Mouse (Mus musculus) heart, adult 2 months (tissue): ENCODE results near the gene Hist1h4n. TPM values are rescaled to one million over a fixed set of nuclear protein-coding genes. Genes with fewer than 3 reads are reported as not detected.
A peak's percentile ranks its signal among the peaks of the same experiment; 100 is the strongest.
"Not testable (repeated sequence)": the region's sequence is repeated elsewhere in the genome, so short reads cannot be mapped to it uniquely, and the experiment has no call there.

Experiments
- DNase-seq, 2 experiments: peaks; one replicate each; pipeline ENCODE4 v3.0.0; 2021
- H3K27ac ChIP-seq: fragments of 200-600 bp; 2 replicates; pipeline ENCODE4 v1.8.1; 2022
- H3K27me3 ChIP-seq: fragments of 200-500 bp; 2 replicates; pipeline ENCODE4 v1.6.1; 2012; ENCODE audit warnings: mild to moderate bottlenecking, low read length, inconsistent platforms, mixed read lengths; ENCODE audit not compliant: control insufficient read depth, insufficient read depth
- H3K36me3 ChIP-seq: fragments of 200-500 bp; 2 replicates; pipeline ENCODE4 v1.6.1; 2012; ENCODE audit warnings: low read length, inconsistent platforms; ENCODE audit not compliant: control insufficient read depth, insufficient read depth
- H3K4me1 ChIP-seq: fragments of 200-500 bp; 2 replicates; pipeline ENCODE4 v1.6.1; 2011; ENCODE audit warnings: low read length; ENCODE audit not compliant: control insufficient read depth, insufficient read depth
- H3K4me3 ChIP-seq: fragments of 200-600 bp; 2 replicates; pipeline ENCODE4 v1.8.1; 2022
- H3K79me2 ChIP-seq: fragments of 200-500 bp; replicated peaks from 2 replicates; pipeline ENCODE4 v1.6.1; 2012; ENCODE audit warnings: mild to moderate bottlenecking, inconsistent platforms, low read length, moderate library complexity, mixed read lengths; ENCODE audit not compliant: control insufficient read depth, insufficient read depth
- H3K9ac ChIP-seq: fragments of 200-500 bp; 2 replicates; pipeline ENCODE4 v1.6.1; 2012; ENCODE audit warnings: low read depth, mild to moderate bottlenecking, control low read depth, inconsistent platforms, low read length, mixed read lengths
- CTCF ChIP-seq: fragments of 200-600 bp; IDR thresholded peaks from 2 replicates; pipeline ENCODE4 v1.8.1; 2022; ENCODE audit warnings: antibody characterized with exemption, mild to moderate bottlenecking, moderate library complexity
- EP300 ChIP-seq: fragments of 200-500 bp; IDR thresholded peaks from 2 replicates; pipeline ENCODE4 v1.6.1; 2011; ENCODE audit warnings: low read depth, low read length, control low read depth; ENCODE audit not compliant: insufficient read depth
- POLR2A ChIP-seq: fragments of 200-500 bp; IDR thresholded peaks from 2 replicates; pipeline ENCODE4 v1.6.1; 2011; ENCODE audit warnings: mild to moderate bottlenecking, low read depth, low read length, control low read depth; ENCODE audit not compliant: insufficient read depth
- WGBS: fragments of 180-500 bp; shearing (Covaris S2); methylation state at CpG from one replicate; pipeline ENCODE4 v1.1.7; 2018; 5-methylcytosine and 5-hydroxymethylcytosine counted together
- intact Hi-C: fragments of 180-260 bp; cut with DNase I; formaldehyde crosslinking; loops from one replicate; pipeline ENCODE4 v1.15.1; 2025
- polyA plus RNA-seq: library from polyadenylated mRNA; depleted of rRNA; stranded (reverse); fragments of >200 nt; gene quantifications from 2 replicates; pipeline ENCODE4 v1.2.3, GENCODE M21; 2012
- total RNA-seq, 2 experiments: library from RNA; stranded (reverse); gene quantifications; 2 replicates each; pipeline ENCODE4 v1.2.3; 2021

The Hist1h4n gene
- total and polyA plus RNA-seq, 3 experiments: 3.7 to 4.9 (median 4.4) TPM

DNA sequence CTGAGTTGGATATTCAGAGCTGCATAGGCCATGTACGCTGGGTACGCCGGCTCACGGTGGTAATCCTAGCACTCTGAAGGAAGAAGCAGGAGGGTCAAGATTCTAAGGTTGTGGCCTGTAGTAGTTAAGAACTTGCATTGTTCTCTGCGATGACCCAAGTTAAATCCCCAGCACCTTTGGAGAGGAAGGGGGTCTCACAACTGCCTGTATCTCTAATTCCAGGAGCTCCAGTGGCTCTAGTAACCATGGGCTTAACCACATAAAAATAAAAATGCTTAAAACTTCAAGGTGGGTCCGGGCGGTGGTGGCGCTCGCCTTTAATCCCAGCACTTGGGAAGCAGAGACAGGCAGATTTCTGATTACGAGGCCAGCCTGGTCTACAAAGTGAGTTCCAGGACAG, 1.7 kb downstream of the Hist1h4n start:
- intact Hi-C loops: no loop called here
- TF ChIP-seq CTCF: no peak
- TF ChIP-seq POLR2A: no peak
- TF ChIP-seq EP300: no peak
- no peak overlapping the region for H3K27ac ChIP-seq
- WGBS: 94% methylated on average over 10 of the region's 10 CpGs
- no peak overlapping the region for H3K4me3 ChIP-seq
- no peaks in the 10 kb centered on the region for H3K36me3 ChIP-seq
- no peak for DNase-seq
- no peaks in the 10 kb centered on the region for H3K4me1 ChIP-seq
- no peaks in the 10 kb centered on the region for H3K79me2 ChIP-seq
- H3K27me3 ChIP-seq: no peaks in the 10 kb centered on the region
- H3K9ac ChIP-seq: no peak overlapping the region

DNA sequence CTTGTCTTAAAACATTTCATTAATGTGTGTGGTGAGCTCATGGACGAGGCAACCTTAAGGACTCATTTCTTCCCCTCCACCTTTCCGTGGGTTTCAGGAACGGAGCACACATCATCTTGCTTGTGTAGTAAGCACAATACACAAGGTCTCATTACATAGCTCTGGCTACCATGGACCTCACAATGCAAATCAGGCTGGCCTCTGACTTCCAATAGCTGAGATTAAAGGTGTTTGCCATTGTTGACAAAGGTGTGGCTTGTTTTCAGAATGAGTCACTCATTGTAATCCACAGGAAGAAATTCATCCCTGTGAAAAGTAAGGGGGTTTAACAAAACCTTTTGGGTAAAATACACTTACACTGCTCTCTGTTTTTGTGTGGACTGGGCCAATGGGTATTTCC, 3.5 kb downstream of the Hist1h4n start:
- Histone ChIP-seq H3K27ac (no peak overlapping the region), H3K4me1 (no peaks in the 10 kb centered on the region), H3K27me3 (no peaks in the 10 kb centered on the region), H3K9ac (no peak overlapping the region), H3K79me2 (no peaks in the 10 kb centered on the region), H3K4me3 (no peak overlapping the region), H3K36me3 (no peaks in the 10 kb centered on the region)
- no peak for DNase-seq
- WGBS: 82% methylated on average over 3 of the region's 3 CpGs
- TF ChIP-seq CTCF: no peak
- no peak for TF ChIP-seq EP300
- no peak for TF ChIP-seq POLR2A
- intact Hi-C loops: loop anchor here (10.0 kb wide), 2 partner anchors 206 to 1796 kb away; partner anchors contain the start of genes Hist1h1e, Hist1h2ah, Hist1h2be and Hist1h2bk

DNA sequence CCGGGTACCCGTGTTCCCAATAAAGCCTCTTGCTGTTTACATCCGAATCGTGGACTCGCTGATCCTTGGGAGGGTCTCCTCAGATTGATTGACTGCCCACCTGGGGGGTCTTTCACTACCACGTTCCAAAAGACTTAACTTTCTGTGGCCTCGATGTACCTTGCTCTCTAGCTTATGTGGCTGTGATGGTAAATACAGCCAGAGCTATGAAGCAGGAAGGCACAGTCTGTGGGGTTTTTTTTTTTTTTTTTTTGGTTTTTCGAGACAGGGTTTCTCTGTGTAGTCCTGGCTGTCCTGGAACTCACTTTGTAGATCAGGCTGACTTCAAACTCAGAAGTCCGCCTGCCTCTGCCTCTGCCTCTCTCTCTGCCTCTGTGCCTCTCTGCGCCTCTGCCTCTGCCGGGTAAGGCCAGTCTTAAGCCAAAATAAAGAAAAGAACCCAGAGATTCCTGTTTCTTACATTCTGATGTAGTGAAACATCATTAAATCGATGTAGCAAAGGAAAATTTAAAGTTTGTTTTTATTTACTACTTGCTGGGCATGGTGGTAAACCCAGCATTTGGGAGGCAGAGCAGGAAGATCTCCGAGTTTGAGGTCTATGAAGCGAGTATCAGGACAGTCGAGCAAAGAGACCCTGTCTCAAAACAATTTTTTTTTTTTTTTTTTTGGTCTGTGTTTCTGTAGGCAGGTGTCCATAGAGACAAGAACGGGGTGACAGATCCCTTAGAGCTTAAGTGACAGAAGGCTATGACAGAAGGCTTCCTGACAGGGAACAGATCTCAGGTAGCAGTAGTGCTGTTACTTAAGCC, 11.7 kb downstream of the Hist1h4n start:
- H3K79me2 ChIP-seq, H3K4me1 ChIP-seq, H3K9ac ChIP-seq, H3K36me3 ChIP-seq, H3K4me3 ChIP-seq, DNase-seq, H3K27ac ChIP-seq, H3K27me3 ChIP-seq: not testable (repeated sequence)
- 82% methylated on average over 8 of the region's 16 CpGs for WGBS
- intact Hi-C loops: loop anchor here (10.0 kb wide), 2 partner anchors 215 to 1805 kb away; partner anchors contain the start of genes Hist1h1e, Hist1h2ah, Hist1h2be and Hist1h2bk

DNA sequence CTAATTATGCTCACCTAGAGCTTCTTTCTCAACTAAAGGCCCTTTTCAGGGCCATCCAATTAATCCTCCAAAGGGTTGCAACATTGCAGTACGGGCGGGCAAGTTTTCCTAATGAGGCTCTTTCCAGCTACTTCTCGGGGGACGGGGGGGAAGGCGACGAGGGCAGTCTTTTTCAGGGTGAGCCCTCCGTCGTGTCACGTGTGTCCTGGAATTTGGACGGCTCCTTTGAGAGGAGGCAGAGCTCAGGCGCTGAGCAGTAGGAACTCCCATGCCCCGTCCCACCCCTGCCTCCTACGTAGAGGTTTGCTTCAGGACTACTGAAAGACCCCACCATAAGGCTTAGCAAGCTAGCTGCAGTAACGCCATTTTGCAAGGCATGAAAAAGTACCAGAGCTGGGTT, 19.9 kb downstream of the Hist1h4n start:
- intact Hi-C loops, H3K36me3 ChIP-seq, H3K27me3 ChIP-seq, H3K27ac ChIP-seq, H3K4me3 ChIP-seq, H3K9ac ChIP-seq, H3K4me1 ChIP-seq, H3K79me2 ChIP-seq: not testable (repeated sequence)
- DNase-seq: peak in 1 of 2 experiments; percentile 6
- 0% methylated on average over 14 of the region's 14 CpGs for WGBS

DNA sequence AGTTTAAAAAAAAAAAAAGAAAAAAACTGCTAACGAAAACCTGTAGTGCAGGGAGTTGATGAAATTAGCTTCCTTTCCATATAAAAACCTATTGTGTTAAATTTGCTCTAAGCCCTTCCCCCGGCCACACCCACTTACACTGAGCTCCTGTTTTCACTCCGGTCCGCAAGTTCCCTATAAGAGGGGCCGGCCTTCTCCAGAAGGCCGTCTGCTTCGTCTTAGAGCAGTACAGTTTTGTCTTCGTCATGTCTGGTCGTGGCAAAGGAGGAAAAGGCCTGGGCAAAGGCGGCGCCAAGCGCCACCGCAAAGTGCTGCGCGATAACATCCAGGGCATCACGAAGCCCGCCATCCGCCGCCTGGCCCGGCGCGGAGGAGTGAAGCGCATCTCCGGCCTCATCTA, 20.5 kb downstream of the Hist1h4n start, which contains the start of gene Hist1h4m:
Gene Hist1h4m (plus strand): TSS at position 208 of the 400 bp plus-strand sequence.
- H3K4me3 ChIP-seq, H3K27ac ChIP-seq, H3K27me3 ChIP-seq, H3K36me3 ChIP-seq, H3K9ac ChIP-seq, intact Hi-C loops, H3K4me1 ChIP-seq, H3K79me2 ChIP-seq: not testable (repeated sequence)
- no CpG with 5 or more reads among the region's 24 CpGs for WGBS
- peak; percentile 40 to 66 for DNase-seq

DNA sequence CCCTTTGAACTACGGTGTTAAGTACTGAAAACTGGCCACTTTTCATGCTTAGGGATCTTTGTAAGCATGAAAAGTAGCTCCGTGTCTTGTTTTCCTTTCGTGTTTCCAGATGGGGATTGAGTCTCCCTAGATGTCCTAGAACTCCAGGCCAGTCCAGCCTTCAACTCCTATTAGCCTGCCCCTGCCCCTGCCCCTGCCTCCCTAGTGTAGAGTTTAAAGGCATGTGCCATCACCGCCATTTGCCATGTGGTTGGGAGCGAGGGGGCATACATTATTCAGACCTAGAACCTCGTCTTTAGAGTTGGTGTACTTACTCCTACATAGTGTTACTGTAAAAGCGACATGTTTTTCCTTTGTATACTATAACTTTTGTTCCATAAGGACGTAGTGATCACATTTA, 20.9 kb downstream of the Hist1h4n start:
- H3K4me3 ChIP-seq, H3K36me3 ChIP-seq, H3K9ac ChIP-seq, H3K27me3 ChIP-seq, H3K27ac ChIP-seq, intact Hi-C loops, DNase-seq, H3K79me2 ChIP-seq, H3K4me1 ChIP-seq: not testable (repeated sequence)
- no CpG with 5 or more reads among the region's 8 CpGs for WGBS

DNA sequence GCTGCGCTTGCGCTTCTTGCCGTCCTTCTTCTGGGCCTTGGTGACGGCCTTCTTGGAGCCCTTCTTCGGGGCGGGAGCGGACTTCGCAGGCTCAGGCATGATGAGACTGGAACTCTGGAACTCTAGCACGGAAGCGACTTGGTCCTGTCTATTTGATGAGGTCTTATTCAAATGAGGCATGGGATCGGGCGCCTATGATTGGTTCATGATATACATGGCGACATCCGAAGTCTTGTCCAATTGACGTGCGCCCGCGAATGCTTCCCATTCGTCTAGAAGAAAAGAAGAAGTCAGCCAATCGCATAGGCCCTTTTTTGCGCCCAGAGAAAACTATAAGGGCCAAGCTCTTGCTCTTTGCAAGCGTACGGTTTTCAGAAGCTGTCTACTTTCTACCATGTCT, 21.9 kb downstream of the Hist1h4n start, which contains the start of the genes Hist1h2bq and Hist1h2ao:
Gene Hist1h2bq (minus strand): TSS at position 125 of the 400 bp plus-strand sequence.
Gene Hist1h2ao (plus strand): TSS at position 393 of the 400 bp plus-strand sequence.
- no CpG with 5 or more reads among the region's 23 CpGs for WGBS
- H3K27me3 ChIP-seq: not testable (repeated sequence)

DNA sequence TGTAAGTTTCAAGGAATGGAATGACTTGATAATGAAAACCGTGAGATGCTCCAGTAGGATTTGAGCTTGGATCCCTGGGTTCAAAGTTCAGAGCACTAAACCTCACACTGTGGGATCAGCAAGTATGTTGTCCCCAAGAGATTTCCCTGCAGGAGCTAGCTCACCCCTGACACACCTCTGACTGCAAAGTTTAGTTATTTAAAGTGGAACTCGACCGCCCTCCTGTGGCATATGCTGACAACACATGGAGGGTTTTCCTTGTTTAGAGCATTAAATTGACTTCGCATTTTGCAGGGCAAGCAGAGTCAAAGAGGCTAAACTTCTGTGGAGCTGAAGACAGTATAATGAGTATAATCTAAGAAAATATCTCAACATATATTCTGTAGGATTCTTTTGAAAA, 28.9 kb downstream of the Hist1h4n start:
- H3K27me3 ChIP-seq, H3K36me3 ChIP-seq, H3K27ac ChIP-seq, H3K79me2 ChIP-seq, H3K9ac ChIP-seq, DNase-seq, H3K4me3 ChIP-seq, H3K4me1 ChIP-seq, intact Hi-C loops: not testable (repeated sequence)
- no CpG with 5 or more reads among the region's 4 CpGs for whole genome bisulfite sequencing

More for the DNA sequence above, 21.9 kb downstream of the Hist1h4n start, which contains the start of the genes Hist1h2bq and Hist1h2ao:
- DNase-seq, H3K4me3 ChIP-seq, intact Hi-C loops, H3K9ac ChIP-seq, H3K79me2 ChIP-seq, H3K27ac ChIP-seq, H3K36me3 ChIP-seq, H3K4me1 ChIP-seq: not testable (repeated sequence)

DNA sequence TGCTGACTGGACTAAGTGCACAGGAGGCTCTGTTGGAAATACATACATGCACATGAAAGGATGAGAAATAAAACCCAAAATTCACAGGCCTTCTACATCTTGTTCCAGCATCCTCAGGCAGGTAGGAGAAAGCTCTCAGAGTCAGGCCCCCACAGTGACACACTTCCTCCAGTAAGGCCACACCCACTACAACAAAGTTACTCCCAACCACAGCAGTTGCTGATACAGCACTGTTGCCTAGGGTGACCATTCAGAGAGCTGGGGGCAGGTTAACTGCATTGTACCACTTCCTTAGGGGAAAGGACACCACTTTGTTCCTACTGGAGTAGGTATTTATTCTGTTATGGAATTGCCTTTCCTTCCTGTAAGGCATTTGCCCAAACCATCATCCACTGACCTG, 34.8 kb downstream of the Hist1h4n start:
- H3K27me3 ChIP-seq, H3K4me3 ChIP-seq, H3K79me2 ChIP-seq, DNase-seq, H3K4me1 ChIP-seq, H3K9ac ChIP-seq, H3K36me3 ChIP-seq, intact Hi-C loops, H3K27ac ChIP-seq: not testable (repeated sequence)
